Mouse (Mus musculus) kidney, embryonic 14.5 days (tissue): Measurements from ENCODE around the gene Fzr1. TPM values are rescaled to one million over a fixed set of nuclear protein-coding genes. Genes with fewer than 3 reads are reported as not detected.

Experiments used
- ATAC-seq: fragments of 200-750 bp; cut with Nextera tagmentation; 2 replicates; pipeline ENCODE4 v1.8.0; 2017; ENCODE audit warnings: moderate number of reproducible peaks, mild to moderate bottlenecking, moderate TSS enrichment, moderate library complexity; ENCODE audit not compliant: low FRiP score, low TSS enrichment
- H3K27ac ChIP-seq: fragments of 300-500 bp; sonication (generic); 2 replicates; pipeline ENCODE4 v1.5.1; 2014; ENCODE audit warnings: low read depth, mild to moderate bottlenecking, low read length, moderate library complexity, mixed read lengths
- H3K27me3 ChIP-seq: fragments of 300-500 bp; sonication (generic); 2 replicates; pipeline ENCODE4 v1.6.1; 2014; ENCODE audit warnings: mild to moderate bottlenecking, low read length; ENCODE audit not compliant: control insufficient read depth, insufficient read depth
- H3K36me3 ChIP-seq: fragments of 300-500 bp; sonication (generic); 2 replicates; pipeline ENCODE4 v1.6.1; 2014; ENCODE audit warnings: low read length, mixed read lengths; ENCODE audit not compliant: control insufficient read depth, insufficient read depth
- H3K4me1 ChIP-seq: fragments of 300-500 bp; sonication (generic); 2 replicates; pipeline ENCODE4 v1.6.1; 2014; ENCODE audit warnings: low read length, mixed read lengths; ENCODE audit not compliant: control insufficient read depth, insufficient read depth
- H3K4me2 ChIP-seq: fragments of 300-500 bp; sonication (generic); replicated peaks from 2 replicates; pipeline ENCODE4 v1.6.1; 2014; ENCODE audit warnings: low read depth, mild to moderate bottlenecking, low read length
- H3K4me3 ChIP-seq: fragments of 300-500 bp; sonication (generic); 2 replicates; pipeline ENCODE4 v1.5.1; 2014; ENCODE audit warnings: mild to moderate bottlenecking, low read length
- H3K9ac ChIP-seq: fragments of 300-500 bp; sonication (generic); 2 replicates; pipeline ENCODE4 v1.6.1; 2014; ENCODE audit warnings: low read depth, mild to moderate bottlenecking, low read length, moderate library complexity
- H3K9me3 ChIP-seq: fragments of 300-500 bp; sonication (generic); 2 replicates; pipeline ENCODE4 v1.6.1; 2016; ENCODE audit warnings: low read length; ENCODE audit not compliant: control insufficient read depth
- WGBS: fragments of 180-500 bp; shearing (Covaris S2); extraction: QIAGEN DNeasy Blood & Tissue Kit; methylation state at CpG from one replicate; pipeline ENCODE4 v1.1.7; 2014; 5-methylcytosine and 5-hydroxymethylcytosine counted together
- microRNA-seq: library from miRNA; unstranded; fragments of <30 nt; microRNA quantifications from one replicate; pipeline ENCODE4, GENCODE M21; 2016
- polyA plus RNA-seq: library from polyadenylated mRNA; unstranded; fragments of >200 nt; fragmentation: Nextera tagmentation; extraction: Ambion mirVana; gene quantifications from 2 replicates; pipeline ENCODE4 v1.2.1, GENCODE M21; 2014

Fzr1 gene
- polyA plus RNA-seq, 1 experiment from 2014 or later, result 108 TPM

DNA sequence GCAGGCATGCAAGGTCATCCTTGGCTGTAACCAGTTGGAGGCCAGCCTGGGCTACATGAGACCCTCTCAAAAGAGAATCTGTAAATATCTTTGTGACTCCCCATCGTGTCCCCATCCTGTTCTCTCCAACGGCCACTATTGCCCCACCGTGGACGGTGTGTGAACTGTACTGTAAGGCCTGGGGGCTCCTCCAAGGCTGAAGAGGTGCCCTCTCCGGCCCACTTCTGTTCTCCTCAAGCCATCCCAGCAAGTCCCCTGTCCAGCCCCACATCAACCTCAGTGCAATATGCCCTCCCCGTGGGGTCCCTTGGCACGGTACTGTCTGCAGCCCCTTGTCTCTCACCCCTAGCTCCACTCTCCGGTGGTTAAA, 59.0 kb downstream of the Fzr1 start:
- H3K27me3 ChIP-seq, result no peaks in the 10 kb centered on the region
- H3K4me1 ChIP-seq, result peaks cover 32% of the 10 kb centered on the region
- H3K4me3 ChIP-seq, result peak overlapping the region; percentile 99; the same call in 1 of the 2 replicates
- peaks cover 49% of the 10 kb centered on the region for H3K36me3 ChIP-seq
- WGBS, result 34% methylated on average over 8 of the region's 8 CpGs
- H3K4me2 ChIP-seq, result peak overlapping the region; percentile 76
- no peak for ATAC-seq
- H3K27ac ChIP-seq, result peak overlapping the region; percentile 85
- H3K9me3 ChIP-seq, result no peaks in the 10 kb centered on the region
- H3K9ac ChIP-seq, result peak overlapping the region; percentile 93; the same call in 1 of the 2 replicates

DNA sequence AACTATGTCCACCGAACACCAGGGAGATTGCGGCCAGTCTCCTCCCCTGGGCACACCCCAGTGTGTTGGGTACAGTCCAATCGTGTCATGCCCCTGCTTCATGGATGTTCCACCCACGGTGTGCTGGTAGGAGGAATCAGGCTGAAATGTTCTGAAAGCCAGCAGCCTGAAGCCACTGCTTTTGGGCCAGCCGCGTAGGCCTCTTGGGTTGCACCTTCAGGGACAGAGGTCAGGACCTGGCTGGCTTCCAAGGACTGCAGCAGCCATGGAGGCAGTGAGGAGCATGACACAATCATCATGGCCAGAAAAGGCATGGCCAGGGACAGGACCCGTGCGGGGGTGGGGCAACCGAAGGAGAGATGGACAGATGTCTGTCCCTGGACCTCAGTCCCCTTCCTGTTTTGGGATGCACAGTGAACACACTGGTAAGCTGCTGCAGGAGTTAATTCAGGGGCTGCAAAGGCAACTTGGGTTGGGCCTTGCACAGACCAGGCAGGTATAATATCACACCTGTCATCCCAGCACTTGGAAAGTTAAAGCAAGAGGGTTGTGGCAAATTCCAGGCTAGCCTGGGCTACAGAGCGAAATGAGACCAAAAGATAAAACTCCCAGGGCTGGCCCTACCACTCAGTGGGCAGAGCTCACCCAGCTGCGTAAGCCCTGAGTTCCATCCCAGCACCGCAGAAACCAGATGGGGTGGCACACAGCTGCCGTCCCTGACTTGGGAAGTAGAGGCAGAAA, 59.6 kb downstream of the Fzr1 start:
- Histone ChIP-seq H3K4me1 (peaks cover 32% of the 10 kb centered on the region), H3K4me3 (no peak overlapping the region; the same call in 1 of the 2 replicates), H3K4me2 (peak overlapping the region; percentile 76; the same call in 1 of the 2 replicates), H3K9ac (peak overlapping the region; percentile 93; the same call in 1 of the 2 replicates), H3K36me3 (peaks cover 49% of the 10 kb centered on the region), H3K27ac (no peak overlapping the region), H3K27me3 (no peaks in the 10 kb centered on the region), H3K9me3 (no peaks in the 10 kb centered on the region)
- ATAC-seq, result no peak
- 93% methylated on average over 13 of the region's 13 CpGs for WGBS

DNA sequence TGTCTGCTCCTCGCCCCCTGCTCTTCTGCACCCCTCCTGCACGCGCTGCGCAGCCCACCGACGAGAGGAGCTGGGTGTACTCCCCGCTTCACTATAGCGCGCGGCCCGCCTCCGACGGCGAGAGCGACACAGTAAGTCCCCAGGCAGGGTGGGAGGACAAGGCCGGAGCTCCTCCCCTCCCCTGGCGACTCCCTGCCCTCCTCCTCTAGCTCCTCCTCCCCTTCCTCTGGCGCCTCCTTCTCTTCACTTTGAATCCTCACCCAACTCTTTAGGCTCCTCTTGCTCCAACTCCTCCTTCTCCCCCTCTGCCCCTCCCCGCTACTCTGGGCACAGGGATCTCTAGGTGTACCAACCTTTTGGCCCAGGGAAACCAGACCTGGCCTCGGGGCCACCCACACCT, 61.0 kb downstream of the Fzr1 start:
- 13% methylated on average over 14 of the region's 20 CpGs for WGBS
- peak overlapping the region; percentile 25 for H3K4me3 ChIP-seq
- no peaks in the 10 kb centered on the region for H3K9me3 ChIP-seq
- peak overlapping the region; percentile 23 for H3K9ac ChIP-seq
- peak overlapping the region; percentile 47 for H3K4me2 ChIP-seq
- peaks cover 37% of the 10 kb centered on the region for H3K4me1 ChIP-seq
- H3K27ac ChIP-seq, result peak overlapping the region; percentile 59; the same call in 1 of the 2 replicates
- peaks cover 48% of the 10 kb centered on the region for H3K36me3 ChIP-seq
- no peak for ATAC-seq
- no peaks in the 10 kb centered on the region for H3K27me3 ChIP-seq

DNA sequence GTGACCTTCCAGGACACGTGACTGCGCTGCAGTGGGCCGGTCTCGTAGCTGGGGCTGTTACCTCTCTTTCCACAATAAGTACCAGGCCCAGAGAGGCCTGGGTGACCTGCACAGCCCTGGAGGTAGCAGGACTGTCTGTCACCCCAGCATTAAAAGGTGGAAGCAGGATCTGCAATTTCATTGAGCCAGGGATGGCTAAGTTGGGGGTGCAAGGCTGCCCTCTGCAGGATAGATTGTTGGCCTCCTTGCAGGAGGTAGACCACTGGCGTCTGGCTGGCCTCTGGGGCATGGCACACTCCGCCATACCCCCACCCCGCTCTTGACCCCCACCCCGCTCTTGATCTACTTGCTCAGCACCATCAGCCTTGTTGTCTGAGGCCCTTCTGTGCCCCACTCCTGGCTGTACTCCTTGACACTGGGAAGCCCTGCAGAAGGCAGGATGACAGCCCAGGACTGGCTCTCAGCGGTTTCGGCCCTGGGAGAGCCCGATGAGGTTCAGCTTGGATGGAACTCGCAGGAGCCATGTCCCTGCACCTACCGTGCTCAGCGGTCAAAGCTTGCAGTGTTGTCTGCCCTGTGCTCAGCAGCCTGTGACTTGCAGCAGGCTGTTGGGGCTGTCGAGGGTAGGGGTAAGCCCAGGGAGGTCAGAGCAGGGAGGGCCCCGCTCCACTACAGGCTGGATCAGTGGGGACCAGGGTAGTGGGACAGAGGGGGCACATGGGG, 61.8 kb downstream of the Fzr1 start:
- Histone ChIP-seq H3K9ac (peak overlapping the region; percentile 23; the same call in 1 of the 2 replicates), H3K4me1 (peaks cover 41% of the 10 kb centered on the region), H3K4me2 (peak overlapping the region; percentile 47), H3K9me3 (no peaks in the 10 kb centered on the region), H3K27me3 (no peaks in the 10 kb centered on the region), H3K27ac (peak overlapping the region; percentile 59), H3K4me3 (peak overlapping the region; percentile 25), H3K36me3 (peaks cover 54% of the 10 kb centered on the region)
- WGBS, result 32% methylated on average over 16 of the region's 16 CpGs
- no peak for ATAC-seq

Small RNA genes within 50 kb of the gene (microRNA-seq; reads per million reads assigned to microRNA genes)
- gene Mir1191b (2.1 reads per million, percentile 3 among the genes with 10 or more reads in this experiment), gene Mir6913 (not detected)

Other genes starting within 250 kb of the Fzr1 start
- 16.1 and 18.1 TPM in 2 replicates for gene Zbtb7a, start 243.3 kb downstream of the Fzr1 start, polyA plus RNA-seq
- gene Pias4, start 210.6 kb downstream of the Fzr1 start, polyA plus RNA-seq, result 45.3 and 48.4 TPM in 2 replicates
- 465 and 473 TPM in 2 replicates for gene Eef2, start 201.9 kb downstream of the Fzr1 start, polyA plus RNA-seq
- 45.7 and 58.0 TPM in 2 replicates for gene Dapk3, start 195.5 kb downstream of the Fzr1 start, polyA plus RNA-seq
- not detected in 2 replicates for gene 4930442H23Rik, start 194.7 kb downstream of the Fzr1 start, polyA plus RNA-seq
- gene Nmrk2, start 176.5 kb downstream of the Fzr1 start, polyA plus RNA-seq, result not detected in 2 replicates
- gene Atcay, start 147.7 kb downstream of the Fzr1 start, polyA plus RNA-seq, result 0.19 and 0.23 TPM in 2 replicates
- gene Zfr2, start 145.4 kb downstream of the Fzr1 start, polyA plus RNA-seq, result 4.5 and 4.7 TPM in 2 replicates
- 5.4 and 7.0 TPM in 2 replicates for gene Matk, start 125.6 kb downstream of the Fzr1 start, polyA plus RNA-seq
- 240 and 276 TPM in 2 replicates for gene Mrpl54, start 111.6 kb downstream of the Fzr1 start, polyA plus RNA-seq
- 51.4 and 52.7 TPM in 2 replicates for gene Apba3, start 111.6 kb downstream of the Fzr1 start, polyA plus RNA-seq
- gene Tjp3, start 86.9 kb downstream of the Fzr1 start, polyA plus RNA-seq, result 7.6 and 11.6 TPM in 2 replicates
- 25.4 and 60.7 TPM in 2 replicates for gene Pip5k1c, start 85.6 kb downstream of the Fzr1 start, polyA plus RNA-seq
- gene Cactin, start 57.4 kb downstream of the Fzr1 start, polyA plus RNA-seq, result 21.4 and 29.6 TPM in 2 replicates
- gene Tbxa2r, start 49.8 kb downstream of the Fzr1 start, polyA plus RNA-seq, result 8.7 and 10.1 TPM in 2 replicates
- 0.05 and 0.07 TPM in 2 replicates for gene Gipc3, start 35.2 kb downstream of the Fzr1 start, polyA plus RNA-seq
- gene Hmg20b, start 28.0 kb downstream of the Fzr1 start, polyA plus RNA-seq, result 115 and 119 TPM in 2 replicates
- 4.1 and 4.6 TPM in 2 replicates for gene Mfsd12, start 21.0 kb downstream of the Fzr1 start, polyA plus RNA-seq
- gene 4930404N11Rik, start 12.7 kb downstream of the Fzr1 start, polyA plus RNA-seq, result 0.14 and 0.30 TPM in 2 replicates
- gene Dohh, start 5.9 kb upstream of the Fzr1 start, polyA plus RNA-seq, result 59.2 and 73.9 TPM in 2 replicates
- gene Gm48551, start 6.0 kb upstream of the Fzr1 start, polyA plus RNA-seq, result 3.5 and 3.8 TPM in 2 replicates
- 0.61 and 1.5 TPM in 2 replicates for gene Gm48552, start 10.5 kb upstream of the Fzr1 start, polyA plus RNA-seq
- 14.9 and 16.4 TPM in 2 replicates for gene Smim24, start 14.5 kb upstream of the Fzr1 start, polyA plus RNA-seq
- gene Nfic, start 77.1 kb upstream of the Fzr1 start, polyA plus RNA-seq, result 47.3 and 59.0 TPM in 2 replicates
- 0.28 and 0.36 TPM in 2 replicates for gene Celf5, start 104.2 kb upstream of the Fzr1 start, polyA plus RNA-seq
- gene Ncln, start 117.9 kb upstream of the Fzr1 start, polyA plus RNA-seq, result 59.1 and 76.6 TPM in 2 replicates
- 0.41 and 0.54 TPM in 2 replicates for gene S1pr4, start 121.6 kb upstream of the Fzr1 start, polyA plus RNA-seq
- gene Gna15, start 145.7 kb upstream of the Fzr1 start, polyA plus RNA-seq, result 0.23 and 0.60 TPM in 2 replicates
- 77.7 and 89.2 TPM in 2 replicates for gene Gna11, start 166.7 kb upstream of the Fzr1 start, polyA plus RNA-seq
- gene Aes, start 181.0 kb upstream of the Fzr1 start, polyA plus RNA-seq, result 408 and 609 TPM in 2 replicates
- gene Tle2, start 196.0 kb upstream of the Fzr1 start, polyA plus RNA-seq, result 29.3 and 30.4 TPM in 2 replicates
- 12.6 and 15.5 TPM in 2 replicates for gene Tle6, start 222.6 kb upstream of the Fzr1 start, polyA plus RNA-seq
- 0.84 and 0.86 TPM in 2 replicates for gene BC025920, start 227.8 kb upstream of the Fzr1 start, polyA plus RNA-seq
- 39.9 and 40.7 TPM in 2 replicates for gene Sirt6, start 249.3 kb upstream of the Fzr1 start, polyA plus RNA-seq